Mouse (Mus musculus) neural tube, embryonic 11.5 days (tissue): ENCODE measurements around the gene Mlkl. TPM values are rescaled to one million over a fixed set of nuclear protein-coding genes. Genes with fewer than 3 reads are reported as not detected.

Experiments
- ATAC-seq: fragments of 200-750 bp; cut with Nextera tagmentation; 2 replicates; pipeline ENCODE4 v1.8.0; 2017; ENCODE audit warnings: moderate number of reproducible peaks, mild to moderate bottlenecking, moderate TSS enrichment, moderate library complexity; ENCODE audit not compliant: insufficient read depth, low FRiP score, low TSS enrichment
- DNase-seq: peaks from one replicate; pipeline ENCODE4 v3.0.0-alpha.2; 2015; ENCODE audit warnings: low spot score
- H3K27ac ChIP-seq: fragments of 300-500 bp; sonication (generic); 2 replicates; pipeline ENCODE4 v1.5.1; 2014; ENCODE audit warnings: low read depth, mild to moderate bottlenecking, low read length
- H3K27me3 ChIP-seq: fragments of 300-500 bp; sonication (generic); 2 replicates; pipeline ENCODE4 v1.6.1; 2014; ENCODE audit warnings: mild to moderate bottlenecking, low read length, mixed read lengths; ENCODE audit not compliant: control insufficient read depth, insufficient read depth
- H3K36me3 ChIP-seq: fragments of 300-500 bp; sonication (generic); 2 replicates; pipeline ENCODE4 v1.6.1; 2014; ENCODE audit warnings: mild to moderate bottlenecking, low read length, moderate library complexity, mixed read lengths; ENCODE audit not compliant: control insufficient read depth, insufficient read depth
- H3K4me1 ChIP-seq: fragments of 300-500 bp; sonication (generic); 2 replicates; pipeline ENCODE4 v1.6.1; 2014; ENCODE audit warnings: low read length, mixed read lengths; ENCODE audit not compliant: control insufficient read depth, insufficient read depth
- H3K4me2 ChIP-seq: fragments of 300-500 bp; sonication (generic); 2 replicates; pipeline ENCODE4 v1.6.1; 2014; ENCODE audit warnings: low read depth, mild to moderate bottlenecking, moderate library complexity
- H3K4me3 ChIP-seq: fragments of 300-500 bp; sonication (generic); 2 replicates; pipeline ENCODE4 v1.5.1; 2014; ENCODE audit warnings: low read depth, low read length
- H3K9ac ChIP-seq: fragments of 300-500 bp; sonication (generic); 2 replicates; pipeline ENCODE4 v1.6.1; 2014; ENCODE audit warnings: mild to moderate bottlenecking, low read length
- H3K9me3 ChIP-seq: fragments of 300-500 bp; sonication (generic); 2 replicates; pipeline ENCODE4 v1.6.1; 2016; ENCODE audit warnings: low read length; ENCODE audit not compliant: control insufficient read depth
- WGBS: fragments of 180-500 bp; shearing (Covaris S2); extraction: QIAGEN DNeasy Blood & Tissue Kit; methylation state at CpG from one replicate; pipeline ENCODE4 v1.1.7; 2014; 5-methylcytosine and 5-hydroxymethylcytosine counted together
- polyA plus RNA-seq: library from polyadenylated mRNA; unstranded; fragments of >200 nt; fragmentation: Nextera tagmentation; extraction: Ambion mirVana; gene quantifications from 2 replicates; pipeline ENCODE4 v1.2.1, GENCODE M21; 2014

Mlkl gene
- 0.28 and 0.37 TPM in 2 replicates for polyA plus RNA-seq

DNA sequence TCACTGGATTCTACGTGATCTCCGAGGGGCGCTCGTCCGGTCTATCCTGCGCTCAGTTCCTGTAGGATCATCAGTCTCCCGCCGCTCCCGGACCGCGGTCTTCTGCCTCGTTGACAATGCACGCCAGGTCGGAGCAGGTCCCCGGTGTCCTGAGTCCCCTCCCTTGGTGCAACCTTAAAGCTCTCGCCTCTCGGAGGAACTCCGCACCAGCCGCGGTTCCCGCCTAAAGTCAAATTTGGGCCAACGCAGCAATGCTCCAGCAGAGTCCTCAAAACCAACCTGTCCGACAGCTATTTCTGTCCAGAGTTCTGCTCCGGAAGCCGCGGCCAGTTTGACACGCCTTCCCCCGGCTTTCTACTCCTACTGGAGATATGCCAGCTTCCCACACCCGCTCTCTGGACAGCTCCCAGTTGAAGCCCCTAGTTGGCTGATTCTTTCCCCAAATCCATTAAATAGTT, at the start of gene Mlkl:
Mlkl (minus strand) TSS at position 288 of the 458 bp plus-strand sequence.
- peak; percentile 49 for DNase-seq
- no peaks in the 10 kb centered on the region for H3K9me3 ChIP-seq
- H3K4me3 ChIP-seq = peak within 1 kb of the TSS; percentile 25
- H3K36me3 ChIP-seq = no peaks in the 10 kb centered on the region
- H3K4me1 ChIP-seq = no peaks in the 10 kb centered on the region
- ATAC-seq = no peak
- peak within 1 kb of the TSS; percentile 2; the same call in 1 of the 2 replicates for H3K9ac ChIP-seq
- 1% methylated on average over 29 of the region's 29 CpGs for WGBS
- no peaks in the 10 kb centered on the region for H3K27me3 ChIP-seq
- H3K4me2 ChIP-seq = peak within 1 kb of the TSS; percentile 53
- no peak within 1 kb of the TSS for H3K27ac ChIP-seq

DNA sequence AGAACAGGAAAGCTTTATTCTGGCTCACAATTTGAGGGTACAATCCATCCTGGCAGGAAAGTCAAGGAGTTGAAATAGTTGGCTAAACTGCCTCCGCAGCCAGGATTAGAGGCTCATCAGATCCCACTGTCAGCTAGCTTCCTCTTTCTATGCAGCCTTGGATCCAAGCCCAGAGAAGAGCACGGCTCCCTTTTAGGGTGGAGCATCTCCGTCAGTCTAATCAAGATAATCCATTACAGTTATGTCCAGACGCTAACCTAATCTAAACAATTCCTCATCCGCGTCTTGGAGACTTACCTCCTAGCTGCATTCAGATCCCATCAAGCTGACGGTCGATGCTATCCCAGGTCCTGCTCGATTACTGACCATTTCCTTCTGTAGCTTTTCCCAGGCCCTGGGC, 47.9 kb upstream of the Mlkl start:
- Histone ChIP-seq H3K36me3 (no peaks in the 10 kb centered on the region), H3K4me1 (no peaks in the 10 kb centered on the region), H3K27me3 (peaks cover 6% of the 10 kb centered on the region; the same call in 1 of the 2 replicates), H3K9ac (no peak overlapping the region), H3K9me3 (no peaks in the 10 kb centered on the region), H3K4me2 (no peak overlapping the region), H3K4me3 (no peak overlapping the region), H3K27ac (no peak overlapping the region)
- no peak for DNase-seq
- ATAC-seq = no peak
- WGBS = 86% methylated on average over 9 of the region's 9 CpGs

DNA sequence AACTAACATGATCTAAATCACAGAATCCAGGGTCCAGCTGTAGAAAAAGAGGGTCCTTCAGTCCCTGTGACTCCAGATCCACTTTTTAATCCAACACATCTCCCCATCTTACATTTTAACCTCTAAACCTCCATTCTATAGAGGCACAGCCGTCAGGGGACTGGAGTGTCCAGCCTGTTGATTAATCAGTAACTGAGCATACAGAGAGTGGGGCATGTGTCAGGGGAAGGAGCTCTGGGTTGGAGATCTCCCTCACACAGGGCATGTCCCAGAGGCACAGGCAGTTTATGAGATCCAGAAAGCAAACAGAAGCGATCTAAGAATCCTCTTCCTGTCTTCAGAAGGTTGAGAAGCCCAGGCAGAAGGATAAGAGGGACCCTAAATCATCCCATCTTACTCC, 46.7 kb upstream of the Mlkl start:
- DNase-seq = no peak
- Histone ChIP-seq H3K9me3 (no peaks in the 10 kb centered on the region), H3K36me3 (no peaks in the 10 kb centered on the region), H3K9ac (no peak overlapping the region), H3K4me1 (no peaks in the 10 kb centered on the region; the same call in 1 of the 2 replicates), H3K27ac (no peak overlapping the region), H3K4me3 (no peak overlapping the region), H3K27me3 (no peaks in the 10 kb centered on the region), H3K4me2 (no peak overlapping the region)
- WGBS = 40% methylated on average over 2 of the region's 2 CpGs
- no peak for ATAC-seq

DNA sequence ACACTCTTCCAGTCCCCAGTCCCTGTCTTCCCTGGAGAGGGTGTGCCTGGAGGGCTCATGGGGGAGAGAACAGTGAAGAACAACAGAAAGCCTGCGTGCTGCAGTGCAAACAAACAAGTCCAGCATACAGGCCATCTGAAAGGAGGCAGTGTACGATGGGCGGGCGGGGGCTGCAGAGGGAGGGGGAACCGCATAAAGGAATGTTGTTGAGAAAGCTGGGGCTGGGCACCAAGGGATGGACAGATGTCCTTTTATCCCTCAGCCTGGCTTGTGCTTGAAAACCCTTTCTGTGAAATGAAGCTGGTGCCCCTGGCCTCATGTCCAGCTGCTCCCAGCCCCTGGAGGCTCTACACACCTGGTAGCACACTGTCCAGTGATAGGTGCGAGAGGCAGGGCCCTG, 37.2 kb upstream of the Mlkl start:
- Histone ChIP-seq H3K36me3 (no peaks in the 10 kb centered on the region), H3K9ac (no peak overlapping the region), H3K4me3 (no peak overlapping the region), H3K27ac (no peak overlapping the region), H3K4me1 (no peaks in the 10 kb centered on the region; the same call in 1 of the 2 replicates), H3K27me3 (no peaks in the 10 kb centered on the region), H3K4me2 (no peak overlapping the region), H3K9me3 (no peaks in the 10 kb centered on the region)
- ATAC-seq = no peak
- 41% methylated on average over 6 of the region's 6 CpGs for WGBS
- peak; percentile 15 for DNase-seq

DNA sequence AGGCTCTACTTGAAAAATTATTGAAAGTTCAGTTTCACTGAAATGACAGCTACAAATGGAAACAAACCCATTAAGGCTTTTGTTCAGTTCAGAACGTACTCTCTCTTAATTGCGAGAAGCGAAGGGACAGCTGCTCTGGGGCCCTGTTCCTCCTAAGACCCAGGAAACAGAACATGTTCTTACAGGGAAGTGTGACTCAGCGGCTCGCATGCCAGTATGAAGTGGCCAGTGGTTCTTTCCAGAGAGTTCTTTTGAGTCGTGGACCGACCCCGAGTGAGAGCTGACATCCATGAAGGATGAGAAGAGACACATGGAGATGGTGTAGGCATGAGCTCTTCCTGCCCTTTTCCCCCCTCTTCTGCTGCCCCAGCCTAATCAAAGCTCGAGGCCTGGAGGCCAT, 31.7 kb upstream of the Mlkl start:
- Histone ChIP-seq H3K36me3 (no peaks in the 10 kb centered on the region), H3K4me3 (no peak overlapping the region), H3K9ac (no peak overlapping the region), H3K4me2 (no peak overlapping the region), H3K4me1 (no peaks in the 10 kb centered on the region), H3K27me3 (no peaks in the 10 kb centered on the region), H3K27ac (no peak overlapping the region), H3K9me3 (no peaks in the 10 kb centered on the region)
- DNase-seq (no peak), ATAC-seq (no peak)
- 86% methylated on average over 9 of the region's 9 CpGs for WGBS

DNA sequence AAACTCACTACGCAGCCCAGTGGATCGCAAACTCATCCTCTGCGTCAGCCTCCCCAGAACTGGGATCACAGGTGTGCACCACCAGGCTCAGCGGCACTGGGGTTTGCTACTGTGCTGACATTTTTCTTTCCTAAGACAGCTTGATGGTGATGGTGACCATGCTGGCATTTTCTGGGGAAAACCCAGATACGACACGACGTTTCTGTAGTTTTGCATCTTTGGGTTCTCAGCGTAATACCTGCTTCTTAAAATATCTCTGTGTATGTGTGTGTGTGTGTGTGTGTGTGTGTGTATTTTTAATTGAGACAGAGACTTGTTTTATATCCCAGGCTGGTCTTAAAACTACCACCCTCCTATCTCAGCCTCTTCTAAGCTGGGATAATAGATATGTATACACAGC, 29.4 kb upstream of the Mlkl start:
- no peak for DNase-seq
- Histone ChIP-seq H3K4me2 (no peak overlapping the region), H3K27me3 (no peaks in the 10 kb centered on the region), H3K4me1 (no peaks in the 10 kb centered on the region), H3K36me3 (no peaks in the 10 kb centered on the region), H3K27ac (no peak overlapping the region), H3K4me3 (no peak overlapping the region), H3K9me3 (no peaks in the 10 kb centered on the region), H3K9ac (no peak overlapping the region)
- no peak for ATAC-seq
- WGBS = 85% methylated on average over 8 of the region's 8 CpGs

DNA sequence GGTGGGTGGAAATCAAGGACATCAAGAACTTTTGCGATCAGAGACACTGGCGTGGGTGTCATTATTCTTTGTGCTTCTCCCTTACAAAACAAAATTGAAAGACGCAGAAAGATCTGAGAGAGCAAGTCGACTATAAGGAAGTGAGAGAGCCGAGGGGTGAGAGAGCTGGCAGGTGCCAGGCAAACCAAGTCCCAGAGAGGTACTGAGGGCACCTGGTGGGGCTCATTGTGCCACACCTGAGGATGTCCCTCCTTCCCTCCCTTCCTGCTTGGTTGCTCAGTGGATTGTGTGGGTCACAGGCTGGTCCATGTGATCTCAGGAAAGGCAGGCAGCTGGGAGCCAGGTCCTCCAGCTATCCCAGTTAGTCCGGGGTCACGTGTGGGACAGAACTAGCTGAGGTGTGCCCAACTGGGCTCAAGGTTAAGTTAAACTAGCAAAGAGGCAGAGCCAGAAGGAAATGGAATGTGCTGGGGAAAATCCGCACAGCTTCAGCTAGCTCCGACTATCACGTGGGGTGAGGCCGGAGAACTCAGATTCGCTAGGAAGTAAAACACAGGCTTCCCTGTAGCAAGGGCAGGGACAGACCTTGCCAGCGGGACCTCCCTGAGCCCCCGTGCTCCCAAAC, 28.7 kb upstream of the Mlkl start:
- Histone ChIP-seq H3K9ac (no peak overlapping the region), H3K4me3 (no peak overlapping the region), H3K4me2 (no peak overlapping the region), H3K9me3 (no peaks in the 10 kb centered on the region), H3K36me3 (no peaks in the 10 kb centered on the region), H3K27me3 (no peaks in the 10 kb centered on the region), H3K4me1 (no peaks in the 10 kb centered on the region), H3K27ac (no peak overlapping the region)
- DNase-seq = no peak
- ATAC-seq = no peak
- WGBS = 48% methylated on average over 14 of the region's 14 CpGs

DNA sequence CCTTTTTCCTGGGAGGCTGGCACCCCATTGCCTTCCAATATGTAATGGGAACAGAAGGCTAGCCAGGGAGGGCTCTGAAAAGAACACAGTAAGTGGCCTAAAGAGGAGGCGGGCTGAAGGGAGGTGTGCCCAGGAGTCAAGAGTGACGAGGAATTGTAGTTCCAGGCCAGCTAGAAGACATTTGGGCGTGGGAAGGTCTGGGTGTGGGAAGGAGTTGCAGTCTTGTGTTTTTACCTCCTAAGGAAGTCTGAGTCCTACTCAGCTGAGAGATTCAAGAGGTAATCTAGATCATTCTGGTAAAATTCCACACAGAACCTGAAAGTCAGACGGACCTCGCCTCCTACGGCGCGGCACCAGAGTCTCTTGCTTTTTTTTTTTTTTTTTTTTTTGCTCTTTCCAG, 25.5 kb upstream of the Mlkl start:
- Histone ChIP-seq H3K4me1 (no peaks in the 10 kb centered on the region), H3K36me3 (no peaks in the 10 kb centered on the region), H3K27ac (no peak overlapping the region), H3K9ac (no peak overlapping the region), H3K4me2 (no peak overlapping the region), H3K27me3 (no peaks in the 10 kb centered on the region), H3K9me3 (no peaks in the 10 kb centered on the region), H3K4me3 (no peak overlapping the region)
- WGBS = 85% methylated on average over 8 of the region's 8 CpGs
- ATAC-seq (no peak), DNase-seq (no peak)

DNA sequence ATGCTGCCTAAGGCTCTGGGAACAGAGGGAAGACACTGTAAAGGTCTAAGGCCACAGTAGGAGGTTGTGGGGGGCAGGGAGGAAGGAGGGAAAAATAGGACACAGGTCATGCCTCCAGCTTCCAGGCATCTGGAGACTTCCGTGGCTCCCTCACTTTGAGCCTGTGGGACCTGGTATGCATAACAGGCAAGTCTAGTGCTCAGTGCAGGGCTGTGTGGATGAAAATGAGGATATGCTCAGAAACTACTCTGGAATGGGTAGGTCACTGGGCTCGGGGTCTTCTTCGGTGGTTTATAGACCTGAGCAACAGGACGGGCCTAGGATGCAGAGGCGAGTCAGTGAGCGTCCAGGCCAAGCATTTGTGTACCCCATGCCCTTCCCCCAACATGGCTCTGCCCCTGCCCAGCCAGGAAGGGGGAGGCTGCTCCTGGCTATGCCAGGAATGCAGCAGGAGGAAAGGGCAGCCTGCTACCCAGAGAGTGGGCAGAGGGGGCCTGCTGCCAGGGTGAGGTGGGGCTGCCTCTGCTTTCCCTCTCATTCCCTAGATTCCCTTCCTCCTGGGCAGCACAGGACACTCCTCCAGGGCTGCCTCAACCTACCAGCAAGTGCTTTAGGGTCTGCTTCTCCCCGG, 22.7 kb upstream of the Mlkl start:
- Histone ChIP-seq H3K27ac (no peak overlapping the region), H3K4me2 (no peak overlapping the region), H3K36me3 (no peaks in the 10 kb centered on the region), H3K9me3 (no peaks in the 10 kb centered on the region), H3K9ac (no peak overlapping the region), H3K4me3 (no peak overlapping the region), H3K4me1 (no peaks in the 10 kb centered on the region), H3K27me3 (no peaks in the 10 kb centered on the region)
- ATAC-seq (no peak), DNase-seq (no peak)
- 66% methylated on average over 7 of the region's 7 CpGs for WGBS
